Mouse (Mus musculus) fibroblast of lung, adult 2 months (primary cell): ENCODE measurements at regions not wholly inside any gene's neighbourhood (a gene's known extent, or its start where the extent isn't known, plus 50 kb on each side); places are given as distances from the start of the nearest gene placed in this dataset.

Experiments used
- DNase-seq: peaks from one replicate; pipeline ENCODE4 v3.0.0-alpha.2; 2011; ENCODE audit warnings: low read depth

DNA sequence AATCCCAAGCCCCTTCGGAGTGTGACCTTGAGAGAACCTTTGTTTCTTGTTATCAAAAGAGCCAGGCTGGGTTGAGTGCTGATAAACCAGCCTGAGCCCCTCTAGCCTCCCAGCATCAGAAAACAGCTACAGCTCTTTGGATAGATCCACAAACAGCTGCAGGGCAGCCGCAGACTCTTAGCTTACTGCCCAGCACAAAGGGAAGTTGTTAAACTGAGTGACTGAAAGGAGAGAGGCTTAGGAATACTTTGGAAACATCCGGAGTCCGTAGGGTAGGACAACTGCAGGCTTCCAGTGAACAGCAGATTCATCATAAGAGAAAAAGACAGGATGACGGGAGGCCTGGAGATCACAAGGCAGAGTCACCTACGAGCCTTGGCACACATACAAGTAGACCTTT is 166.9 kb upstream of the Tyw5 start:
- DNase-seq = no peak

- no peak for DNase-seq
These were observed 167.6 kb upstream of the Tyw5 start for GRCm38 (mm10) chr1:57574530-57574929.

- DNase-seq = no peak
These were observed 169.3 kb upstream of the Tyw5 start for GRCm38 (mm10) chr1:57576066-57576753.

GRCm38 (mm10) chr1:57579086-57579485 is 172.2 kb upstream of the Tyw5 start:
- no peak for DNase-seq

DNA sequence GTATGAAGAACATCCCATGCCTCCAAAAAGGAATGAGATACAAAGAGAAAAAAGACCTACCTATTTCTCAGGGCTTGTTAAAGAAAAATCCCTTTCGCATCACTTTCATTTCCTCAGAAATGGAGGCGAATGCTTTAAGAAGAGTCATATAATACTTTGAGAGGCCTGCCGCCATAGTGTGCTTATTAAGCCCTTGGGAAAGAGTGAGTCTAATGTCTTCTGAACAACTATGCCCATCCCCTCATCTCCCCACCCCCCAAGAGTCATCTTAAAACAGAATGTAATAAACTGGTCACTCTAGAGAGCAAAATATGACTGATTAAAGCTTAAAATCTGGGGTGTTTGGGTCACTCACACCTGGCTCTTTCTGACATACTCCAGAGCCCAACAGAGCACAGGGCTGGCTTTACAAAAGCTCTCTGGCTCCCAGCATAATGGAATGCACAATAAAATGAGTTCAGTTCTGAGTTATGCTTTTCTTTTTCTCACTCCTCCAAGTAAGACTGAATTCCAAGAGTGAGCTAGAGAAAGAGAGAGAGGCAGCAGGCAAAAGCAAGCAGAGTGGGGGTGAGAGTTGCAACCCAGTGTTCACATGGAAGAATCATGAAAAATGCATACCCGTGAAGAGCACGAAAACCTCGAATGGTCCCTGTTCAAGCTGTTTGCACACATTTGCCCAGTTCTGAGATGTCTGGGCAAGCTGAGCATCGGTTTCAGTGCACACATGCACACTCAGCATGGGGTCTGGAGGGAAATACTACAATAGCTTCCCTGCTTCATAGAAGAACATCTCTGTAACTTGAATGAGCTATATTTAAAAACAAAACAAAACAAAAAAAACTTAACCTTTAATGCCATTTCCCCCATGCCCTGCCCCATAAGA is 180.0 kb upstream of the Spats2l start:
- no peak for DNase-seq

DNA sequence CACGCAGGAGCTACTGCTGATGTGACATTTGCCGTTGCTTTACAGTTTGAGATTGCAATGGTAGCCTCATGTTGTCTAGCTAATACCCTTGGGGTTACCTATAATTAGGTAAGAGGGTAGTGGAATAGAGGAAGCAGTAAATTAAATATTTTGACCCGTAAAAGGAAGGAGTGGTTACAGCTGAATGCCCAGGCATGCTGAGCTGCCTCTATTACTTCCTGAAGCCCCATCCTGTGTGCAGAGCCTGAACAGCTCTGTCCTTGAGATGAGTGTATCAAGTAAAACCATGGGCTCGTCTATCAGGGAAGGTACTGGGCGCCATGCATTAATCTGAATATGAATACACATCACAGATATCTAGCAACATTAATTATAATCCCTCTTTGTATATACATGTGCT is 179.1 kb upstream of the Spats2l start:
- no peak for DNase-seq

DNA sequence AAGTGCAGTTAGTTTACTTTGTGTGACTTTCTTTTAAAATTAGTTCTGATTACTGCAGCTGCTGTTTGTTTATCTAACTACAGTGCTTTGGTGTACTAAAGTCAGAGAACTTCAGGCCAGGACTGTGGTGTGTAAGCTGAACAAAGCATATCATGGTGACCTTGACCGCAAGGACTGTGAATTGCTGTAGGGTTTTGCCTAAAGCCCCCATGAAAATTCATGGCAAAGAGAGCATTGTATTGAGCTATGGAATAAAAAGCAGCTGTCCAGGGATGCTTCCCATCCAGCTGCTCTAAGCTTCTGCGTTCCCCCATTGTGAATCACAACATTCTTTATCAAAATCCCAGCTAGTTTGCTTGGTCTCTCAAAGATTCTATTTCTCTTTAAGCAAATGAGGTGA is 173.0 kb upstream of the Spats2l start:
- no peak for DNase-seq

DNA sequence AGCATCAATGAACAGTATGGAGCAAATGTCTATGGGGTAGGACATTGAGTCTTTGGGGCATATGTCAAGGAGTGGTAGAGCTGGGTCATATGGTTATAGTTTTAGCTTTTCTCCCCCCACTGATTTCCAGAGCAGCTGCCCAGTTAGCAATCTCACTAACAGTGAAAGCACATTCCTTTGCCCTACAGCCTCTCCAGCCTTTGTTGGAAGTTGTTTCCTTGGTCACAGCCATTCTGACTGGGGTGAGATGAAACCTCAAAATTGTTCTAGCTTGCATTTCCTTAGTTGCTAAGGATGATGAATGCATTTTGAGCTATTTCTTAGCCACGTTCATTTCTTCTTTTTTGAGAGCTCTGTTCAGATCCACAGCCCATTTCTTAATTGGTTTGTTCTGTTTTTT is 168.4 kb upstream of the Spats2l start:
- no peak for DNase-seq

GRCm38 (mm10) chr1:57606060-57606683 is 167.8 kb upstream of the Spats2l start:
- no peak for DNase-seq

GRCm38 (mm10) chr1:57607026-57607425 is 166.9 kb upstream of the Spats2l start:
- no peak for DNase-seq

GRCm38 (mm10) chr1:57607626-57608422 is 166.1 kb upstream of the Spats2l start:
- DNase-seq = no peak

DNA sequence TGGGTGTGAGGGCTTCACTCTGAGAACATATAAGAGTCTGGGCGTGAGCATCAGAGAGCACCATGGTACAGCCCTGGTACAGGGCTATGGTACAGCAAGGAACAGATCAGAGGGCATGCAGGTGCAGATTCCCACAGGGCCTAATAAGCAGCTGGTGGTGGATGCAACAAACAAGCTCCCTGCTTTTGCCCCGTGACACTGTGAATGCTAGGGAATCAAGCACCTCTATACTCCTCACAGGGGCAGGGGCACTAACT is 165.6 kb upstream of the Spats2l start:
- DNase-seq = no peak

DNA sequence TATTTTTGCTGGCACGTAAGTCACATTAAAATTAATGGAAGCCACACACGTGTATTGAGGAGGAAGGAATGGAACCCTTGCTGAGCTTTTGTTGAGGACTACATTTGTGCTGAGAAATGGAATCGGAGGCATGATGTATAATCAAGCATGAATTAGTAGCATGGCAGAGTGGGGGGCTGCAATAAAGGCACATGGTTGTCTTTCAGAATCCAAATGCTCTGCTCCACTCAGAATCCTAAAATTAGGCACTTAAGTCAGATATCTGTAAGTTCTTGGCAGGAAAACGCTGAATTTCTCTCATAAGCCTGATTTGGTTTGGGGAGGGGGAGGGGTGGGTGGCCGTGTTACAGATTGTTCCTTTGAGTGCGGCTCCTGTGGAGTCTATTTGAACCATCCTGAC is 164.7 kb upstream of the Spats2l start:
- no peak for DNase-seq

DNA sequence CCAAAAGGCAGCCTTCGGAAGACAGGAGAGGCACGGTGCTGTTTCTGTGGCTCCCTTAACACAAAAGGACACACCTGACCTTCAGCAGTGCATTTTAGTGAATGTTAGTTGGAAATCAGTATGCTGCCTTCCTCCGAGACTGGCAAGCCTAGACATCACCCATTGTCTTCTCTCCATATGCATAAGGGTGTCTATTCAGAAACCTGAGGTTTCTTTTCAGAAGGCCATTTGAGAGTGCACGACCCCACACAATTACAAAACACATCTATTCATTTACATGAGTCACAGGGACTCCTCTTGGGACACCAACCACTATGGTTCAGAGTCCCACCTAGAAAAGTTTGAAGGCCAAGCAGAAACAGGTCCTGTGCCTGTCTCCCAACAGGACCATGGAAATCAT is 161.8 kb upstream of the Spats2l start:
- no peak for DNase-seq

DNA sequence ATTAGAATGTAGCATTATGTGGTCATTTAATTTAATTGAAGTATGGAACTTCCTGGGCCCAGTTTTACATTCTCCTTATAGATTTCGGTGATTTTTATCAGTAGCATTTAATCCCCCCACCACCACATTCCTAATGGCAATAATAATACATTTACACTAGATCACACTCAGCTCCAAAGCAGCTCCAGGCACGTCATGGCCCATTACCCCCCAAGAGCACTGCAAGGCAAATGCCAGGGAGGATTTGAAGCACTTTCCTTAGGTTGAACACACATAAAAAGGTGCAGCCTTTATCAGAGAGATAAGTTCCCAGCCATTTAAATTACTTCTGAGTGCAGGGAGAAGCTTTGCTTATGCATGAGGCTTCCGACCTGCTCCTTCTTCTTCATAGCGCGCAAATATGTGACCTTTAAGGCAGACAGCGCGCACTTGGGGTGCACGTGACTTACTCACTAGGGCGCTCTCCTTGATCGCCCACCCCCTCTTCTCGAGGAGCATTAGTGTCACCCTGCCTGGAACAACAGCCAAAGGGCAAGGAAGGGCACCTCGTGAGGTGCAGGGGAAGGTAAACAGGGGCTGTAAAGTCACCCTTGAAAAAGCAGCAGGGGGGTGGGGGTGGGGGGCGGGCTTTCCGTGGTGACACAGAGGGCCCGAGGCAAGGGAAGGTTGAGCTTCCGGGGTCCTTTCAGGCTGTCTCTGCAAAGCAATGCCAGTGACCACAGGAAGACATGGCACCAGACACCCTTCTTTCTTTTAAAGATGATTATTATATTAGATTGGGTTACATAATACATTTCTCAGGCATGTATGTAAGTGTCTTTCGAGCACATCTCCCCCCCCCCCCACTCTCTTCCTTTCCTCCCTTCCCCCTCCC is 160.8 kb upstream of the Spats2l start:
- no peak for DNase-seq

- no peak for DNase-seq
These were observed 158.8 kb upstream of the Spats2l start for GRCm38 (mm10) chr1:57615155-57615554.

DNA sequence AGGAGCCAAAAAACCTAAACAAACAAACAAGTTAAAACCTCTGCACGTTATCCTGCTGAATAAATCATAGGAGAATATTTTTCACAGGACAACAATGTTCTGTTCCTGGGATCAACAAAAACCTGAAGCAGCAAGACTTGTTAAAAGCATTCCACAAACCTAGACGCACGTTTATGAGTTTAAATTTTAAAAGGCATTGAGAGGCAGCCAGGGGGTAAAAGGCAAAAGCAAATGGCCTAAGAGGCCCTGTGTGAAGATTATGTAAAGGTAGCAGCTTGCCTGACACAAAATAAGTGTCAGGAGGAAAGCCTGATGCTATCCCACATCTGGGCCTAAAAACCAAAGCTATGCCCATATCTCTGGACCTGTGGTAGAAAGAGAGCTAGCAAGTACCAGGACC is 156.6 kb upstream of the Spats2l start:
- no peak for DNase-seq

DNA sequence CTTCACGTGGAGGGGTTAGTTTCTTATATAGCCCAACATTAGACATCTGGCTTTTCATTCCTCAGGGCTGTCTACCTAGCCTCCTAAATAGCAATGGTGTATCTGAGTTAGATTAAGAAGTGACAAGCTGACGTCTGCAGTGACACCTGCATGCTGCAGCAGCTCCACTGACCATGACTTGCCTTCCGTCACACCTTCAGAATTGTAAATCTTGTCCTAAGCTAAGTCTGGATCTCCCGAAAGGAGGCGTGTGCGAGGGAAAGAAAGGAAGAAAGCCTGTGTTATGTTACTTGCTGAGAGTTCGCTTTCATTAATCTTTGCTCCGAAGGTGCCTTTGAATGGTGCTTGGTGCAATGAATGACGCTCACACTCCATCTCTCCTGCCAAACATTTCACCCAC is 151.4 kb upstream of the Spats2l start:
- DNase-seq = no peak

DNA sequence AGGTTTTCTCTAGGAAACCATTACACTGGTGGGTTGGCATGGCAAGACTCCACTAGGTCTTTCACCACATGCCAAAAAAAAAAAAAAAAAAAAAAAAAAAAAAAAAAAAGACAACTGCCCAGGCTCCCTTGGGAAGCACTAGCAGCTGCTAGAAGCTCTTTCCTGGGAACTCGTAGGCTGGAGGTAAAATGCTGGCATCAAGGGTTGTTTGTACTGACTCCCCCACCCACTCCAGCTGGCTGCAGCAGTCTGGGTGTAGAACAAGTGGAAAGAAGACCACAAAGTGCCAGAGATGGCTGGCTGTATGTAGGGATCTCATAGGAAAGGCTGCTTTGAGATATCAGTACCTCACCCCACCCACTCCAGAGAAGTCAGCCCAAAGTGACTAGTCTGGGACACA is 140.0 kb upstream of the Spats2l start:
- no peak for DNase-seq

DNA sequence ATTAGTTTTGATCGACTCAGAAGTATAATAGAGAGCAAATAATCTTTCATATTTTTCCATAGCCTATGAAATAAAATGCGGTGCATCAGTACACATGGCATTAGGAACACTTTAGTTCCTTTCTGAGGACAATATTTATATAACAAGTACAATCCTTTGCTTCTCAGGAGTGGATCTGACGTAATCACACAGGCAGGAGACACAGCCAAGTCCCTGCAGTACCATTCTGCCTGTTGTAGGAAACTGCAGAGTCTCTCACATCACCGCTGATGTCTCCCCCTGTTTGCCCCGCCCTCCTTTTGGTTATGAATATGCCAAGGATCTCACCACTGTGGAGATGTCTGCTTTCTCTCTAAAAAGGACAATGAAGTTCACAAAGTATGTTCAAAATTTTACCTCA is 131.8 kb upstream of the Spats2l start:
- DNase-seq = no peak

GRCm38 (mm10) chr1:57643466-57644097 is 130.4 kb upstream of the Spats2l start:
- no peak for DNase-seq
